Mouse (Mus musculus) spleen, adult 18-20 months (tissue): Measurements from ENCODE around the gene Ptprb.

ENCODE experiments used
- DNase-seq, 2 experiments: peaks; one replicate each; pipeline ENCODE4 v3.0.0; 2022; ENCODE audit warnings: mixed read lengths in 2 of 2

Ptprb gene

GRCm38 (mm10) chr10:116300824-116301223 is 25.5 kb downstream of the Ptprb start:
- DNase-seq, result no peak

- DNase-seq, result no peak
These were observed 25.9 kb downstream of the Ptprb start for GRCm38 (mm10) chr10:116301258-116301657.

GRCm38 (mm10) chr10:116304355-116304754 is 29.0 kb downstream of the Ptprb start:
- DNase-seq, result no peak

GRCm38 (mm10) chr10:116309460-116309859 is 34.1 kb downstream of the Ptprb start:
- DNase-seq, result no peak

- DNase-seq, result no peak
These were observed 35.3 kb downstream of the Ptprb start for GRCm38 (mm10) chr10:116310516-116311210.

GRCm38 (mm10) chr10:116319246-116319645 is 43.9 kb downstream of the Ptprb start:
- DNase-seq, result peak in 1 of 2 experiments; percentile 33

- no peak for DNase-seq
These were observed 53.8 kb downstream of the Ptprb start for GRCm38 (mm10) chr10:116329086-116329485.

GRCm38 (mm10) chr10:116330458-116330857 is 55.1 kb downstream of the Ptprb start:
- peak in 1 of 2 experiments; percentile 48 for DNase-seq

- DNase-seq, result no peak
These were observed 55.7 kb downstream of the Ptprb start for GRCm38 (mm10) chr10:116330961-116331510.

GRCm38 (mm10) chr10:116333666-116334065 is 58.3 kb downstream of the Ptprb start:
- no peak for DNase-seq

GRCm38 (mm10) chr10:116334120-116334519 is 58.8 kb downstream of the Ptprb start:
- DNase-seq, result no peak

GRCm38 (mm10) chr10:116335328-116335727 is 60.0 kb downstream of the Ptprb start:
- no peak for DNase-seq

- no peak for DNase-seq
These were observed 65.9 kb downstream of the Ptprb start for GRCm38 (mm10) chr10:116341194-116341593.

GRCm38 (mm10) chr10:116346618-116347184 is 71.4 kb downstream of the Ptprb start:
- DNase-seq, result no peak

- DNase-seq, result no peak
These were observed 73.7 kb downstream of the Ptprb start for GRCm38 (mm10) chr10:116349004-116349403.

GRCm38 (mm10) chr10:116350532-116350931 is 75.2 kb downstream of the Ptprb start:
- DNase-seq, result no peak

- no peak for DNase-seq
These were observed 79.0 kb downstream of the Ptprb start for GRCm38 (mm10) chr10:116354372-116354771.

- no peak for DNase-seq
These were observed 86.9 kb downstream of the Ptprb start for GRCm38 (mm10) chr10:116362181-116362580.

- no peak for DNase-seq
These were observed 87.3 kb downstream of the Ptprb start for GRCm38 (mm10) chr10:116362645-116363044.

GRCm38 (mm10) chr10:116364759-116365158 is 89.4 kb downstream of the Ptprb start:
- no peak for DNase-seq

- DNase-seq, result no peak
These were observed 95.8 kb downstream of the Ptprb start for GRCm38 (mm10) chr10:116370991-116371725.

GRCm38 (mm10) chr10:116374111-116374510 is 98.8 kb downstream of the Ptprb start:
- no peak for DNase-seq

- DNase-seq, result no peak
These were observed 101.5 kb downstream of the Ptprb start for GRCm38 (mm10) chr10:116376853-116377252.
